Mouse (Mus musculus): Measurements from ENCODE around the gene Tmc2.

The Tmc2 gene

DNA sequence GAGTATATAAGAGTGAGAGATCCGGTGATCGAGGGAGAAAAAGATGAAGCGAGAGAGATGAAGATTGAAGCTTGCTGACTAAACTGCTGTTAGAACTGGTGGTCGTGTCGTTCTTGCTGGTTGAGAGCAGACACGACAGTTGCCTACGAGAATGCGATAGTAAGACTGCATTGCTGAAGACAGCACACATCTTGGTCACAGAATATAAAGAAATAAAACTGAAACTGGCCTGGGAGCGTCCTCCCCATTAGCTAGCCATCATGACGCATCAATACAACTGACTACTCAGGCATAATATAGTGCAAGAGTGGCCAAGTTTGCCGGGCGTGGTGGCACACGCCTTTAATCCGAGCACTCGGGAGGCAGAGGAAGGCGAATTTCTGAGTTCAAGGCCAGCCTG lies at the start of gene Tmc2:
Gene Tmc2 (plus strand): TSS at position 301 of the 400 bp plus-strand sequence.
- no peak for DNase-seq (ENCODE audit: low spot score)

DNA sequence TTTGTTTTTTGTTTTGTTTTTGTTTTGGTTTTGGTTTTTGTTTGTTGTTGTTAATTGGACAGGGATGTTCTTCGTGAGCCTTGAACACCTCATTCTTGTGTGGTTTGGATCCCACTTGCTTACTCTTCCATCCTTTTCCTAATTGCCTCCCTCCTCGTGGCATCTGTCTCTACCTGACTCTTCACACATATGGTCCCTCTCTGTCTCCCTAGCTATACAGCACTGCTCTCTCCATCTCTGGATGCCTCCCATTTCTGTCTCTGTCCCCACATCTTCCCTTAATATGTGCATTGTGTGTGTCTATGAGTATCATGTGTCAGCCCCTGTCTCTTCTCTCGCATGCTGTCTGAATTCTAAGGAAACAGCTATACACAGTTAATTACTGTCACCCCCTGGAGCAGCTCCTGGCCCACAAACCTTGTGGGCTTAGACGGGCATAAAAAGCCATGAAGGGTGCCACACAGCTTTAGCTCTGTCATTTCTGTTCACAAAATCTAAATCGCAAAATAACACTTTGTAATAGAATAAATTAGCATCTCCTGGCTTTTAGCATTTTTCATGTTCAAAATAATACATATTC lies 48.8 kb upstream of the Tmc2 start:
- no peak for DNase-seq (ENCODE audit: low spot score)

DNA sequence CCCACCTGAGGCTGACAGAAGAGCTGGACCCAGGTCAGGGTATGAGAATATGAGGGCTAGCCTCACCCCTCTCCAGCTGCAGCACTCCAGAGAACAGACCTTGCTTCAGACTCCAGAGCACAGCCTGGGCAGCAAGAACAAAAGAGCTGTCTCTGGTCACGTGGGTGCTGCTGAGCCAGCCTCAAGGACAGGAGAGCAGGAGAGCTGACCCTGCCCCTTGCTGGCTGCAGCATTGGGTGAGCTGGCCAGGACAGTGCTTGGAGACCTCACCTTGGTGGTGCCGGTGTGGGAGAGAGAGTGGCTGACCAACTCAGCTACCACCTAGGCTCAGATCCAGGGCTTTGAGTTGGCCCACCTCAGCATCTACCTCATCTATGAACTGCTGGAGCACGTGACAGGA lies 39.8 kb upstream of the Tmc2 start:
- DNase-seq (ENCODE audit: low spot score), result peak; percentile 21

DNA sequence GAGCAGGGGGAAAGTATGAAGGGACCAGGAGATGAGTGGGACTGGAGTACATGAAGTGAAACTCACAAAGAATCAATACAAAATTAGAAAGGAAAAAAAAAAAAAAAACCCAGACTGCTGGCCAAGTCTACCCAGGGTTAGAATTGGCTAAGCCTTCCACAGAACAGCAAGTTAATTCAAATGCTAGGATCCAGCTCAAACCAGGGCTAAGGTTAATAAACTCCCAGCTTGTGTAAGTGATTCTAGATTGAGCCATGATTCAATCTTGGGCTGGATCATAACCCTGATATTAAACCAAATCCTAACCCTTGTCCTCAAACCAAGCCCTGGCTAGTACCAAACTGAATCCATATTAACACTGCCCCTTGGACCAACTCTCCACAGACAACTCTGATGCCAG lies 39.1 kb upstream of the Tmc2 start:
- DNase-seq (ENCODE audit: low spot score), result no peak

DNA sequence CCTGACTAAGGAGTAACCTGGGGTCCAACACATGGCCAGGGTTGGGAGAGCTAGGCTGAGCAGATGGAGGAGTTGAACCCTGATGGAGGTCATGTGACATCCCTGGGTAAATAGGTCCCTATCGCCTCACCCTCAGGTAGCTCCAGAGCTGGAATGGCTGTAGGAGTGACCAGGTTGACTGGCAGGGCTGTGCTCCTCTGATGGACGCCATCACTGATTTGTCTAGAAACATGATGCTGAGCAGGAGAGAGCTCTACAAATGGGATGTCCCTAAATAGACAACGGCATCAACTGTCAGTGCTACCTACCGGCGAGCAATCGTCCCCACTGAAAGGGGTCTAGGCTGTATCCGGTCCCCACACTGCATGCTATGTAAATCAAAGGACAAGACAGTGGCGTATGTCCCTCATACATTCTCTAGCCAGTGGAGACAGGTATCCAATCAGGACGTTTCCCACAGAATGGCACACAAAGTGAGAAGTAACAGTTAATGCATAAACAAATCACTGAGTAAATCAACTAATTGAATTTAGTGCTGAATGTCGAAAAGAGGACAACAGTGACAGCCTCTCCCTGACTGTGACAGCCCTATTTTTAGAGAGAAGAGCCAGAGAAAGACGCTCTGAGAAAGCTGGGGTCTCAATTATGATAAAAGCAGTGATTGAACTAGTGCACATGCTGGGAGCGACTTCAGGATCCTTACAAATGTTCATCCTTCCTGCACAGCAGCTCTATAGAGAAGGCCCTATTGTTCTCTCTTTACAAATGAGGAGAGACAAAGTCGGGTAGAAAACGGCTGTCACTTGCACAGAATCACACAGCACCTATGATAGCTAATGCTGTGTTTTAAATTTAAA lies 37.5 kb upstream of the Tmc2 start:
- no peak for DNase-seq (ENCODE audit: low spot score)

DNA sequence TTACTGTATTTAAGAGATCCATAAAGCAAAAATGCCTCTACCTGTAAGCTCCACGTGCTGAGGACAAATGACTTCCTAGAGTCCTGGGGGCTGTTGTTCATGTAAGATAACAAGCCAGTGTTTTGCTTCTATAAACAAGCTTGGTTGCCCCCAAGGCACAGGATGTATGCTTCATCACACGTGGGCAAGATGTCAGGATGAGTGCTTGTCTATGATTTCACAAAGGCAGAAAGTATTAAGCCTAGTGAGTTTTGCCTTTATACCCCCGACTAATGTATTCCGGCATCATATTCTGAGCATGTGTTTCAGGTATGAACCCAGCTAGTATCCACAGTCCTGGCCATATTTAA lies 36.9 kb upstream of the Tmc2 start:
- DNase-seq (ENCODE audit: low spot score), result no peak

DNA sequence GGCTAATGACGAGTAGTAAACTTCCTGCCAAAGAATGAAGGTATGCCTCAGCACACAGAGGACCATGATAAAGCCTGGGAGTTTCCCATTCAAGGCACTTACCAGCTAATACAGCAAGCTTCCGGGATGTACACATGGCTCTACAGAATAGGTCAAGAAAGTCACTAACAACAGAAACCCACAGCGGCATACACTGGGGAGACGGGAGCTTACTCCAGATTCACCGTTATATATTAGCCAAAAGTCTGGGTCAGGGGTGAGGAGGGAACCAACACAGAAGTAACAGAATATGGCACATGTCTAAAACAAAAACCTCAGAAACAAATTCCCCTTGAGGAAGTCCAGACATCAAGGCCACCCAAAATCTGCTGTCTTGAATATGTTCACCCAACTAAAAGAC lies 32.3 kb upstream of the Tmc2 start:
- DNase-seq (ENCODE audit: low spot score), result no peak

DNA sequence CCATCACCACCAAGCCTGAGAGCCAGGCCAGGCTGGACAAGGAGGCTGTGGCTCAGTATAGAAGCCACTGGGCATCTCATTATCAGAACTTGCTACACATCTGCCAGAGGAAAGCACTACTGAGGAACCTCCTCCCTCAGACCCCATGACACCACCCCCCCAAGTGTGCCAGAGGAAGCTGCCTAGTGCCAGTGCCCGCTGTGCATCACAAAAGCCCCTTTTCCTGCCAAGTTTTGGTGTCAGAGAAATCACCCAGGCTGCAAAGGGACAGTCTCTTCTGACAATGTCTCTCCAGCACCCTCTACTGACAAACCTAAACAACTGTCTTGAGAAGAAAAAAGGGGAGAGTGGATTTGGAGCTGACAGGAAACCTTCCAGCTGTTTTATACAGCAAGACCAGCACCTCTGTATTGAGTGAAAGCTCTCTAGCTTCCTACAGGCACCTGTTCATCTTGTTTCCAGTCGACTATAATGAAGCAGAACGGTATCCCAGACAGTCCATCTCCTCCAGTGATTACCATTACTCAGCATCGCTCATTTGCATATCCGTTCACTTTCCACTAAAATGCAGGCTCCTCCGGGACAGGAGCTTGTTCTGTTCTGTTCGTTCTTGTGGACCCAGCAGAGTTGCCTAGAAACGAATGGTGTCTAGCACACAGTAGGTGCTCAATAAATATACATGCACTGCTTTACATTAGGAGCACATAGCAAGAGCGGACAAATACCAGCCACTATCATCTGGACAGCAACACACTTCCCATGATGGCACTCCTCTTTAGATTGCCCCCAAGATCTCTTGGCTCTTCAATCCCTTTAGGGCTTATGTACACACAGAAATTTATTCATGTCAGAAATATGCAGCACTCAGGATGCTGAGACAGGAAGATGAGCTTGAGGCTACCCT lies 28.4 kb upstream of the Tmc2 start:
- no peak for DNase-seq (ENCODE audit: low spot score)

DNA sequence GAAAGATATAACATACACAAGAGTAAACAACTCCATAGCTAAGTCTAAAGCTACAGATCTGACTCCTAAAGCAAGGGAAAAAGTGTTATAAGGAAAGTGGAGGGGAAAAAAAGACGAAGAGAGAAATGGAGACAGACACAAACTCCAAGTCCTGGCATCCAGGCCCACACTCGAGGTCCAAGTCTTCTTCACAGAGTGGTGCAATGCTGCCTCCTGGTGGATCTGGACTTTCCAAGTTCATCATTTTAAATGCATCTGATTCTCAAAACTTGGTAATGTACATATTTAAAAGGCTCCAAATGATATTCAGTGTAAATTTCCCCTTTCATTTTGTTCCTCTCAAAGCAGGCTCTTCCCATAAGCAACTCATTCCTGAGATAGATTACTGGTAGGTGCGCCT lies 27.1 kb upstream of the Tmc2 start:
- DNase-seq (ENCODE audit: low spot score), result peak; percentile 50

DNA sequence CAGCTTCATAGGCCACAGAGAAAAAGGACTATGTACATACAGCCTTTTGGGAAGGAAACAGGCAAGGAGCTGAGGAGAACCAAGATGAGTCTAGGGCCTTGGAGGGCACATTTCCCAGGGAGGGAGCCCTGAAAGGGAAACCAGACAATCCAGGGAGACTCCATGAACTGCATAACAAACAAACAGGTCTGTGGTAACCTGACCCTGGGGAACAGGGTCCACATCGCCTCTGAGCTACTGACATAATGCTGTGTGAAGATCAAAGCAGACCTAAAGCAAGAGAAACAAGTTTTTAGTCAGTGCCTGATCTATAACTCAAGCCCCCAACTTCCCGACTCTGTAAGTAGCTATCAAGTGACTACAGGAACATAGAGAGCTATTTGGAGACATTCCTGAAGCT lies 23.3 kb upstream of the Tmc2 start:
- no peak for DNase-seq (ENCODE audit: low spot score)

DNA sequence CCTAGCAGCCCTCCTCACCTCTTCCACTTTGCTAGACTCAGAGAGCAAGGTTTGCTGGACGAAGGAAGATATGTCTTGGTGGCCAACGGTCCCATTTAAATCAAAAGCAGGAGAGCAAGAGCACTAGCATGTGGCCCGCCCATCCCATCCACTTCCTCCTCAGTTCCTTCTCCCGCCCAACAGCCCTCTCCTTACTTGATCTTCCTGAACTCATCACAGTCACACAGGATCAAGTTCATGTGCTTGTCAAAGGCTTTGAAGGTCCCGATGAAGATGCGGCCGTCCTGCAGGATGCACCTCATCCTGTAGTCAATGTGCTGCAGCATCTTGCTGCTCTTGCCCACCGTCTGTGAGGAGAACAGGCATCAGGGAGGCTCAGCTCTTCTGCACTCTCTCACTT lies 18.2 kb upstream of the Tmc2 start:
- DNase-seq (ENCODE audit: low spot score), result no peak

DNA sequence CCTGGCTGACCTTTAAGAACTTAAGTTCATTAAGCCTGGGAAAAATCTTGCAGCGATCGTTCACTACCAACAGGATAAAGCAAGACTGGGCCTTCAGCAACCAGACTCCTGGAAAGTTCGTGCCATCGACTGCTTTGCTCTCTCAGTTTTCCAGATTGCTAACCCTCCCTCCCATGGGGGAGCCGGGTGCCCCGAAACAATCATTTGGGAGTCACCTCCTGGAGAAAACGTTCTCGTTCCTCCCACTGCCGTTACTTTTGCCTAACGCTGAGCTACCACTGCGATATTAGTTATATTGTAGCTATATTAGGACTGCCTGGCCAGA lies 16.7 kb upstream of the Tmc2 start:
- no peak for DNase-seq (ENCODE audit: low spot score)

DNA sequence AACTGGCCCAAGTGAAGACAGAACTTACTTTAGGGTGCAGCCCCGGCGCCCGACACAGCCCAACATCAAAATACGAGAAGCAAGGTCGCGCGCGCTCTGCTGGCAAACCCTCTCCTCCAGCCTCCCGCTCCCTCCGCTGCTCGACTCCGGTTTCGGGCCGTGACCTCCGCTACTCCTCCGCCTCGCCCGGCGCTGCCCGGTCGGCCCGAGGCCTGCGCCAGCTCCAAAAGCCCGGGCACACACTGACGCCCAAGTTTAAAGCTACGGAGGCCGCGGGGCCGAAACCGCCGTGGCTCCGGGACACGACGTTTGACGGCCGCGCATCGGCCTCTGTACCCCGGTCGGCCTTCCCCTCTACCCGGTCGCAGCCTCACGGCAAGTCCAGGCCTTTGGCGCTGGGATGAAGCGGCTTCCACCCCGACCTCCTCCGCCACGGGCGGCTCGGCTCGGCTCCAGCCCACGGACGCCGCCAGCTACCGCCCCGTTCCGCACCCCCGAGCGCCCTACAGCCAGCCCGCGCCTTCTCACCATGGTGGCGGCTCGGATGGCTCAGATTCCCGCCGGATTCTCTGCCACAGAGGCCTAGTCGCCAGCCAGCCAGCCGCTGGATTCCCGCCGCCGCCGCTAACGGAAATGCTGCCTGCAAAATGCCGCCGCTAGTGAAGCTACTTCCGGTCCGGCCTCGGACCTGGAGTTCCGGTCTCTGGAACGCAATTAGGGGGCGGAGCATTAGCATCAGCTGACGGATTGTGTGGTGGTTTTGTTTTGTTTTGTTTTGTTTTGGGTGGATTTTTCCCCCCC lies 16.1 kb upstream of the Tmc2 start, which contains the start of gene Snrpb:
Gene Snrpb (minus strand): TSS at position 698 of the 801 bp plus-strand sequence.
- peak; percentile 85 for DNase-seq (ENCODE audit: low spot score)

DNA sequence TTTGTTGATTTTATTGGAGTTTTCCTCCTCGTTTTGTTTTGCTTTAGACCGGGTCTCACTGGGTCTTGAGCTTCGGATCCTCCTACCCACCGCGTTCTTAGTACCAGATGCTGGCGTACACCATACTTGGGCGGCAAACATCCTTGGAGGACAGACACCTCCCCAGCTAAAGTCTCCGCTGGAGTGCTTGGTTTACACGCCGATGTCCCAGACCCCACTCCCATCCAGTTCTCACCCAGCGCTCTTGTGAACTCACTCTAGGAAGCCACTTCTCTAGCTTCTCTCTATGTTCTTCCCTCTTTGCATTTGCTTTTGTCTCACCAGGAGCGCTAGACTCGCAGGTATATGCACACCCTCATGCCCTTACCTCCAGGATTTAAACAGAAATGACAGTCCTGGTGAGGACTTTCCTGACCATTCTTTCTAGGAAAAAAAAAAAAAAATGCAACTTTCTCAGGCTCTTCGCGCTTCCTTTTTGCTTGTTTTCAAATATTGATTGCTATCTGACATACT lies 15.4 kb upstream of the Tmc2 start:
- DNase-seq (ENCODE audit: low spot score), result no peak

DNA sequence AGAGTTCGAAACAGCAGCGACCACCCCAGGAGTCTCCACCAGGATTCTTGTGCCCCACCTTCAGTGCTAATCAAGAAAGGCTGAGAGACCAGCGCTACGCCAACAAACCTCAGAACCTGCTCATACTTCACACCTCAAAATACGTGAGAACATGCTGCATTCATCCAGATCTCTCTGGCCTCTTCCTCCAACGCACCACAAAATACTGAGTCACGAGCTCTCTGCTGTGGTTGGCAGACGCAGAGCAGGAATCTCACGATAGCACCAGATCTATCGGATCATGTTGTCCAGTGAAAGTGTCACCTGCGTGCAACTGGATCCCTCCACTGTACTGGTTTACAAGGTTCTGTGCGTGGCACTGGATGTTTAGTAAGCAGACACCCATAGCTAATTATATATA lies 6.6 kb upstream of the Tmc2 start:
- DNase-seq (ENCODE audit: low spot score), result no peak

DNA sequence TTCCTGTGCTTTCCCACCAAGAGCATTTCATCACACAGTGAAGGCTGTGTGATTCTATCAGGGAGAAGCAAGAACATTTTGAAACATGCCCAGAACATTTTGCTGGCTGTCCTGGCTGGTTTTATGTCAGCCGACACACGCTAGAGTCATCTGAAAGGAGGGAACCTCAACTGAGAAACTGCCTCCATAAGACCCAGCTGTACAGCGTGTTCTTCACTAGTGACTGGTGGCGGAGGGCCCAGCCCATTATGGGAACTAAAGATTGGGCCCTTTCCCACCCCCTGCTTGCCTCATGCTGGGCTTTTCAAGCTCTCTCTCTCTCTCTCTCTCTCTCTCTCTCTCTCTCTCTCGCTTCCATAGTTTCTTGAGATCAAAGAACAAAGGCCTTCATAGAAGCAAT lies 6.0 kb downstream of the Tmc2 start:
- no peak for DNase-seq (ENCODE audit: low spot score)

DNA sequence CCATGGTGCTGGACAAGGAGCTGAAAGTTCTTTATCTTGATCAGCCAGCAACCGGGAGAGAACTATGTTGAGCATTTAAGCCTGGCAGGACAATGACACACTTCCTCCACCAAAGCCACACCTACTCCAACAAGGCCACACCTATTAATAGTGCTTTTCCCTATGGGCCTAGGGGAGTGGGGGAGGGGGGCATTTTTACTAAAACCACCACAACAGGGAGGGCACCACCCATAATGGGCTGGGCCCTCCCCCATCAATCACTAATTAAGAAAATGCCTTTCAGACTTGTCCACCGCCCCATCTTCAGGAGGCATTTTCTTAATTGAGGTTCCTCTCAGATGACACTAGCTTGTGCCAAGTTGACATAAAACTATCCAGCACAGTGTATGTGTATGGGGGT lies 12.4 kb downstream of the Tmc2 start:
- DNase-seq (ENCODE audit: low spot score), result no peak

DNA sequence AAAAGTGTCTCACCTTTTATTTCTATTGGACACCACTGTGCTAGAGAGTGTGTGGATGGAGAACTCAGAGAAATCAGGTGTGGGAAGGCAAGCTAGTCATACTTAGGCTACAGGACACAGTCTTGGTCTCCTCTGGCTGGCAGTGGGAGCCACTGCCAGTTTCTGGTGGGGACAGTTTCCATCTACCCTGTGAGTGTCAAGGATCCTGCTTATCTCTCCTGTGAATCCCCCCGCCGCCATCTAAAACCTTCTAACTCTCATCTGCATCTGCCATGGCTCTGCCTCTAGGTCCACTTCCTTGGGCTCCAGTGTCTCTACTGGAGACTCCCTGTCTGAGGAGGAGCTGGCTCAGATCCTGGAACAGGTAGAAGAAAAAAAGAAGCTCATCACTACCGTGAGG lies 13.0 kb downstream of the Tmc2 start:
- no peak for DNase-seq (ENCODE audit: low spot score)

DNA sequence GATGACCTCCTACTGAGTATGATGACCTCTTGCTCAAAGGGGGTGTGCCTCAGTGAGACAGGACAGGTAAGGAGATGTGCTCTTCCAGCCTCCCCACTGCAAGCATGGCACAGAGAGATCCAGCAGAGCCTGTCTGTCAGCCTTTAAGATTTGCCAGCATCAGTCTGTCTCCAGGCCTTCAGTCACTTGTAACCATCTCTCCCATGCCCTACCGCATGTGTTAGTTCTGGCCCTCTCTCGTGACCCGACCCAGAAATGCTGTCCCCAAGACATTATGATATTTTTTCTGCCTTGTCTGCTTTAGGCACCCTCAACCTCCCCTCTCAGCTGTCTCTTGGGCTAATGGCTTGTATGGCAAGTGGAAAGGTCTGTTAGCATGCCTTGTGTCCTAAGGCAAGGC lies 14.6 kb downstream of the Tmc2 start:
- DNase-seq (ENCODE audit: low spot score), result no peak

DNA sequence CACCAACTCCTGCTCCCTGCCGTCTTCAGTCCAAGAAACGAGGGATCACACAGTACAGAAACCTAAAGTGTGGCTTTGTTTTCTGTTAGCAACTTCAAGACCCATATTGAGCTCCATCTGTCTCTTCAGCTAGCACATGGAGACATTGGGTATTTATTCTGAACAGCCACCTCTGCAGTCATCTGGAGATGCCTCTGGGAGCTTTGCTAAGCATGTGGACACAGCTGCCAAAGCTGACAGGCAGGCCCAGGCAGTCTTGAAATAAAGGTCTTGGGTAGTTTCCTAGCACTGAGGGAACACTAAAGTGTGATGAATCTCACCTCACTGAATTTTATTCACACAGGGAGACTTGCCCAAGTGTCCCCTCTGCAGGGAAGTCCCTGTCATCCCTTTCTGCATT lies 16.6 kb downstream of the Tmc2 start:
- DNase-seq (ENCODE audit: low spot score), result no peak

DNA sequence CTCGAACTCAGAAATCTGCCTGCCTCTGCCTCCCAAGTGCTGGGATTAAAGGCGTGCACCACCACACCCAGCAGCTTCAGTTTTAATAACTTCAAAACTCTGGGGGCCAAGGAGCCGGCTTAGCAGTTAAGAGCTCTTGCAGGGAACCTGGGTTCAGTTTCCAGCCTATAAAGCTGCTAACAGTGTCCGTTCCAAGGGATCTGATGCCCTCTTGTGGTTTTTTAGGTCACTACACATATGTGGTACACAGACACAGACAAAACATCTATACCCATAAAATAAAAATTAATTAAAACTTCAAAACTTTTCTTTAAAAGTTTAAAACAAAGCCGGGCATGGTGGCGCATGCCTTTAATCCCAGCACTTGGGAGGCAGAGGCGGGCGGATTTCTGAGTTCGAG lies 51.9 kb downstream of the Tmc2 start:
- no peak for DNase-seq (ENCODE audit: low spot score)

DNA sequence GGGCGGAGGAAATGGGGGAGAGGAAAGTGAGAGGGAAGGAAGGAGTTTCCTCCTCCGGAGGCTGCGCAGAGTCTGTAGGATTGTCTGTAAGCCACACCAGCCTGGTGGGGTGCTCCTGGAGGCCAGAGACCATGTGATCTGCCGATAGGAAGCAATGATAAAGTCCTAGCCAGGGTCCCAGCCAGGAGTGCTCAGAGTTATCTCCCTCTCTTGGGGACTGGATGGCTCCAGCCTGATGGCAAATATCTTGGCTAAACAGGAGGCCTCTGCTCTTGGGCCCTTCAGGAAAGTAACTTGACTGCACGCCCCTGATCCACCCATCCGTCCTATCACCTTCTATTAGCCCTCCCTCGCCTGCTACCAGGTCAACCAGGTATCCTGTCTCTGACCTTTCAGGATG lies 53.2 kb downstream of the Tmc2 start:
- no peak for DNase-seq (ENCODE audit: low spot score)

Measured in ovary, postnatal 36 days (tissue).